Mouse (Mus musculus): Measurements from ENCODE around the gene Pcyt1b. TPM values are rescaled to one million over a fixed set of nuclear protein-coding genes. Genes with fewer than 3 reads are reported as not detected.
A peak's percentile ranks its signal among the peaks of the same experiment; 100 is the strongest.

Pcyt1b gene
- total RNA-seq, 2 experiments from 2014 or later: 0.60 to 0.95 TPM

- DNase-seq: no peak
Measured at GRCm38 (mm10) chrX:93732975-93733748, 78.5 kb downstream of the Pcyt1b start.

GRCm38 (mm10) chrX:93749165-93749564 is 94.5 kb downstream of the Pcyt1b start:
- no peak for DNase-seq

- DNase-seq: no peak
Measured at GRCm38 (mm10) chrX:93750566-93750965, 95.9 kb downstream of the Pcyt1b start.

- DNase-seq: no peak
Measured at GRCm38 (mm10) chrX:93755210-93755842, 100.7 kb downstream of the Pcyt1b start.

- no peak for DNase-seq
Measured at GRCm38 (mm10) chrX:93756867-93757455, 102.3 kb downstream of the Pcyt1b start.

GRCm38 (mm10) chrX:93760770-93761169 is 106.1 kb downstream of the Pcyt1b start:
- no peak for DNase-seq

- DNase-seq: no peak
Measured at GRCm38 (mm10) chrX:93789562-93789961, 134.9 kb downstream of the Pcyt1b start.

- DNase-seq: peak; percentile 45
Measured at GRCm38 (mm10) chrX:93793168-93793567, 138.5 kb downstream of the Pcyt1b start.

Other genes starting within 250 kb of the Pcyt1b start
- 10 to 100 TPM; 16.9 to 18.0 TPM for gene Pola1, start 22.7 kb upstream of the Pcyt1b start, total RNA-seq (2021)
- gene Pdk3, start 177.3 kb downstream of the Pcyt1b start, total RNA-seq (2021): 10 to 100 TPM; 28.8 to 30.8 TPM